Mouse (Mus musculus): ENCODE measurements at regions not wholly inside any gene's neighbourhood (a gene's known extent, or its start where the extent isn't known, plus 50 kb on each side); places are given as distances from the start of the nearest gene placed in this dataset.
A peak's percentile ranks its signal among the peaks of the same experiment; 100 is the strongest.

DNA sequence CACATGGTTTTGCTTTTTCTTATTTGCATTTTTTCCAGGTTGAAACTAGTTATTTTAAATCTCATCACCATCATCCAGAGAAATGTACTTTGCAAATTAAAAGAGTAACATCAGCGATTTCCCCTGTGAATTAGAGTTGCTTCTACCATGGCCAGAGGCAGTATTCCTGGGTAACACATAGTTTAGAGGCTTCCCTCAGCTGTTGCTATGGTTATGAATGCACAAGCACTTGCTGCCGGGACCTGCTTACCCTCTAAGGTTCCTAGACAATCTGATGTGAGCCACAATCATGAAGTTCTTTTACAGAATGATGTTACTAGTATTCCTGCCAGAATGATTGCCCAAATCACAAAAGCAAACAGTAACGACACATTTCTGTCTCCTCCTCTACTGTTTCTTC, 302.5 kb downstream of the 9330182O14Rik start:
- H3K9ac ChIP-seq (replicated peaks), result no peak overlapping the region
- no peak overlapping the region for H3K4me3 ChIP-seq (replicated peaks)
- peaks cover 4% of the 10 kb centered on the region for H3K4me1 ChIP-seq (replicated peaks)
- no peak overlapping the region for H3K27ac ChIP-seq
- no peak overlapping the region for H3K4me2 ChIP-seq (replicated peaks)
- 27% methylated on average over 3 of the region's 3 CpGs for WGBS
- no peaks in the 10 kb centered on the region for H3K9me3 ChIP-seq
- no peaks in the 10 kb centered on the region for H3K27me3 ChIP-seq
- ATAC-seq, result peak; percentile 83; the same call in 1 of the 2 replicates
- no peaks in the 10 kb centered on the region for H3K36me3 ChIP-seq

DNA sequence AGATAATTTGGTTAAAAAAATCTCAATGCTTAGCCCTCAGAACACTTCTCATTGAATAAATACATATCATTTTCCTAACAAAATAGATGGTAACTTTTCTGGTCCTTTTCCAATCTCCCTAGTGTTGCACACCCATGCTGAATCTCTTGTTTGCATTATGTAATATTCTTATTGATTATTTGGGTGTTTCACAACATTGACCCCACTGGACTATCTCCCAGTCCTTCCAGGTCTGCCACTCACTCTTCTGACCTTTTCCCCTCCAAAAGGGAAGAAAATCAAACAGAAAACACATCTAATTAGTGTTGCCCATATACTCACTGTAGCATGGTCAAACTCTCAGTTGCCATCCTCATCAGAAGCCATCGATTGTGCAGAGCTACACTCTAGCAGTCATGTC, 305.7 kb downstream of the 9330182O14Rik start:
- WGBS, result 94% methylated on average over 1 of the region's 1 CpGs

DNA sequence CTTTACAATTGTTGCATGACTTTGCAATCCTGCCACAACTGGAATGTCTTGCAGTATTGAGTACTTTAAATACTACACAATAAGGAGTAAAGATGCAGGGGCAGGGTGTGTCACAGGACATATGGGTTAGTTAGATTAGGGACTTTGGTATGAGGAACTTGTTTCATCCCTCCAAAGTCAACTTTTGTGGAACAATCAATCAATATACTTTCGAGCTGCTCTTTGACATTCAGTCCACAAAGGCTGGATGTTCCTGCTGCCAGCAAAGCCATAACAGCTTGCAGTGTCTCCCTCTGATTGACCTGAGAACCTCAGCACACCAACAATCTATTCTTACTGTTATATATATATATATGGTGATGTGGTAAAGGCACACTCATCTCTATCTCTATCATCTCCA, 314.5 kb downstream of the 9330182O14Rik start:
- Histone ChIP-seq H3K27ac (no peak overlapping the region), H3K4me3 (replicated peaks) (no peak overlapping the region), H3K36me3 (no peaks in the 10 kb centered on the region), H3K27me3 (no peaks in the 10 kb centered on the region), H3K4me1 (replicated peaks) (no peaks in the 10 kb centered on the region), H3K9ac (replicated peaks) (no peak overlapping the region), H3K4me2 (replicated peaks) (no peak overlapping the region), H3K9me3 (no peaks in the 10 kb centered on the region)
- 100% methylated on average over 1 of the region's 1 CpGs for WGBS
- ATAC-seq, result no peak

More for the DNA sequence above, 305.7 kb downstream of the 9330182O14Rik start:
- Histone ChIP-seq H3K4me2 (replicated peaks) (no peak overlapping the region), H3K9ac (replicated peaks) (no peak overlapping the region), H3K4me3 (replicated peaks) (no peak overlapping the region), H3K27ac (no peak overlapping the region), H3K27me3 (no peaks in the 10 kb centered on the region), H3K4me1 (replicated peaks) (peaks cover 4% of the 10 kb centered on the region), H3K36me3 (no peaks in the 10 kb centered on the region), H3K9me3 (no peaks in the 10 kb centered on the region)
- no peak for ATAC-seq

DNA sequence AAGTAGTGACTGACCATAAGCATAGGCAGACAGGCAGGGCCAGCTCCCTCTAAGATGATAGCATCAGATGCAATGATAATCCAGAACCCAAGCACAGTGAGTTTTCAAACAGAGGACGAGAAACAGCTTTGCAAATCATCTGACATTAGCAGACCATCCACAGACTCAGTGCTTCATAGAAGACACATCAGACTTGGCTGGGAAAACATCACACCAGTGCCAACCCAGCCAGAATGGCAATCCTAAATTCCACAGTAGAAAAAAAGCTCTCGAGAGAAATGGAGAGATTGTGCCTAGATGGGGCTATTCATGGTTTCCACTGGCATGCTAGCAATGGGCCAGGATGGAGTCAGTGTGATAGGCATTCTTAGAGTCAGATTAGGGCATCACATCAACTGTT, 319.1 kb downstream of the 9330182O14Rik start:
- ATAC-seq, result no peak
- WGBS, result 84% methylated on average over 2 of the region's 2 CpGs
- H3K4me3 ChIP-seq (replicated peaks), result no peak overlapping the region
- H3K27me3 ChIP-seq, result no peaks in the 10 kb centered on the region
- H3K27ac ChIP-seq, result no peak overlapping the region
- H3K9me3 ChIP-seq, result no peaks in the 10 kb centered on the region
- no peaks in the 10 kb centered on the region for H3K4me1 ChIP-seq (replicated peaks)
- H3K4me2 ChIP-seq (replicated peaks), result no peak overlapping the region
- H3K9ac ChIP-seq (replicated peaks), result no peak overlapping the region
- no peaks in the 10 kb centered on the region for H3K36me3 ChIP-seq

DNA sequence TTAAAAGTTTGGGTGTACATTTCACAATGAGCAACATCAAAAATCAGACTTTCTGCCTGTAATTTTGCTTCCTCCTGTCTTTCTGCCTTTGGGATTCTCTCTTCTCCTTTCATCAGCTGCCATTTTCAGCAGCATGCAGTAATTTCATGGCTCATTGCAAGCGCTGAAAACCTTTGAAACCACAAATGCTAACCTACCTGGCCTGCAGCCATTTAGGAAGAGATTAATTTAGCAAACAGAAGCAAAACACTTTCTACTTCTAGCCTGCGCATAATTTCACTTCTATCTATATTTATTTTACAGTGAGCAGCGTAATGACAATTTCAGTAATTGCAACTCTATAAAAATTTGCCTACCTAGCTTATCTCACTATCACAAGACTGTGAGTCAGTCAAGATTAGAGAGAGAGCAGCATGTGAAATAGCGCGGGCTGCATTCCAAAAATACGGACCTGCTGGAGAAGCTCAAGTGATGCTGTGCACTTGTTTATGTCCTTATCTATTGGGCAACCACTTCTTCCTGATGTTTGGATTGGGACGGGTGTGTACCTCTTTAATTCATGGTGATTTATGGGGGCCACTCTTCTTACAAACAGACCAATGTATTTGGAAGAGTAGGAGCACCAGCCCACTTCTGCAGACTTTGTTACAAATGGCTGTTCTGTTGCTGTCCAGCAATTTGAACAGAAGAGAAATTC, 341.6 kb downstream of the 9330182O14Rik start:
- ATAC-seq, result no peak
- H3K36me3 ChIP-seq, result no peaks in the 10 kb centered on the region
- peak overlapping the region; percentile 9 for H3K27ac ChIP-seq
- 73% methylated on average over 7 of the region's 7 CpGs for WGBS
- H3K4me2 ChIP-seq (replicated peaks), result no peak overlapping the region
- H3K9ac ChIP-seq (replicated peaks), result no peak overlapping the region
- no peaks in the 10 kb centered on the region for H3K9me3 ChIP-seq
- no peak overlapping the region for H3K4me3 ChIP-seq (replicated peaks)
- no peaks in the 10 kb centered on the region for H3K27me3 ChIP-seq
- peaks cover 7% of the 10 kb centered on the region for H3K4me1 ChIP-seq (replicated peaks)

DNA sequence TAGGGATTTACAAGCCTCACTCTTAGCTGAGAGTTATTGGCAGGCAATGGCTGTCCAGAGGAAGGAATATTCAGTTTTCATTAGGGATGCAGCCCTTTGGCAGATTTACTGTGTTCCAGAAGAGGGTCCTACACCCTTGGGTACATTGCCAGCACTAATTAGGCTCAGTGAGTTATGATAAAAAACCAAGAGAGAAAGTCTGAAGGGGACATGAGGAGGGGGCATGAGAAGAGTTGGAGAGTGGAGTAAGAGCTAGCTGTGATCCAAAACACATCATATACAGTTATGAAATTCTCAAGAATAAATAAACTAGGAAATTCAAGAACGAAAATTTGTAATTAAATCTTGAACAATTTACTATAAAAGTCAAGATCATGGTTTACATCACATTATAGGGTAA, 346.2 kb downstream of the 9330182O14Rik start:
- Histone ChIP-seq H3K36me3 (no peaks in the 10 kb centered on the region), H3K27me3 (no peaks in the 10 kb centered on the region), H3K27ac (no peak overlapping the region), H3K4me1 (replicated peaks) (peaks cover 7% of the 10 kb centered on the region; the same call in 1 of the 2 replicates), H3K4me2 (replicated peaks) (no peak overlapping the region), H3K4me3 (replicated peaks) (no peak overlapping the region), H3K9ac (replicated peaks) (no peak overlapping the region), H3K9me3 (no peaks in the 10 kb centered on the region)
- WGBS, result 71% methylated on average over 1 of the region's 1 CpGs
- ATAC-seq, result no peak

DNA sequence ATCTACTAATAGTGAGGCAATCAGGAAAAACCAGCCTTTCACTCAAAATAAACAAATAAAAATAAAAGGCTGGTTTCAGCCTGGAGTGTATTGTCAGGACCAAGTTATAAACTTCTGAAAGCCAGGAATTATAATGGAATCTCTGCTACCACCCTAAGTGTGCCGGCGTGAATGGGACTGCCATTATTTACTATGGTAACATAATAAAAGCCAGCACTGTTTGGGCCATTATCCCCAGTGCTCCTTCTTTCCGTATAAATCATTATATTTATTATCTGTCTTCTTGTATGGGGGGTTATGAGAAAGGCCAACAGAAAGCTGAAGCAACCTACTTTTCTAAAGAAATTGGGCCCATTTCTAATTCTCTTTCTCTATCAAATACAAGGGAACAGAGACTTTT, 347.1 kb downstream of the 9330182O14Rik start:
- H3K4me1 ChIP-seq (replicated peaks), result no peaks in the 10 kb centered on the region
- no peaks in the 10 kb centered on the region for H3K27me3 ChIP-seq
- ATAC-seq, result no peak
- no peaks in the 10 kb centered on the region for H3K36me3 ChIP-seq
- no peak overlapping the region for H3K27ac ChIP-seq
- no peaks in the 10 kb centered on the region for H3K9me3 ChIP-seq
- WGBS, result 63% methylated on average over 3 of the region's 3 CpGs
- no peak overlapping the region for H3K4me2 ChIP-seq (replicated peaks)
- no peak overlapping the region for H3K4me3 ChIP-seq (replicated peaks)
- H3K9ac ChIP-seq (replicated peaks), result no peak overlapping the region

DNA sequence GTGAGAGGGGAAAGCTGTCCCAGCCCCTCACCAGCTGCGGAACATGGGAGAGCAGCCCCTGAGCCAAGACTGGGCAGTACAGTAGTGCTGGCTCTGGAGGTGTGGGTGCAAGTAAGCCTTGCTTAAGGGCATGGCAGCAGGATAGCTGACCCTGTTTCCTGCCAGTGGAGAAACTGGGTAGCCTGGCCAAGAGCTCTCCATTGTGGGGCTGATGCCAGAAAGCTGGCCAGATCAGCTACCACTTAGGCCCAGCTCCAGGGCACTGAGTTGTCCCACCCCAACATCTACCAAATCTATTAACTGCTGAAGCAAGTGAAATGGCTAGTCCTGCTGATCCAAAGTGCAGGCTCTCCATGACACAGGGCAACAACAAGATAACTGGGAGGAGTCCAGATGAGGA, 351.8 kb downstream of the 9330182O14Rik start:
- Histone ChIP-seq H3K4me3 (replicated peaks) (no peak overlapping the region), H3K4me1 (replicated peaks) (no peaks in the 10 kb centered on the region), H3K27me3 (no peaks in the 10 kb centered on the region), H3K36me3 (no peaks in the 10 kb centered on the region), H3K27ac (no peak overlapping the region), H3K9ac (replicated peaks) (no peak overlapping the region), H3K4me2 (replicated peaks) (no peak overlapping the region), H3K9me3 (no peaks in the 10 kb centered on the region)
- WGBS, result 100% methylated on average over 1 of the region's 1 CpGs
- ATAC-seq, result no peak

DNA sequence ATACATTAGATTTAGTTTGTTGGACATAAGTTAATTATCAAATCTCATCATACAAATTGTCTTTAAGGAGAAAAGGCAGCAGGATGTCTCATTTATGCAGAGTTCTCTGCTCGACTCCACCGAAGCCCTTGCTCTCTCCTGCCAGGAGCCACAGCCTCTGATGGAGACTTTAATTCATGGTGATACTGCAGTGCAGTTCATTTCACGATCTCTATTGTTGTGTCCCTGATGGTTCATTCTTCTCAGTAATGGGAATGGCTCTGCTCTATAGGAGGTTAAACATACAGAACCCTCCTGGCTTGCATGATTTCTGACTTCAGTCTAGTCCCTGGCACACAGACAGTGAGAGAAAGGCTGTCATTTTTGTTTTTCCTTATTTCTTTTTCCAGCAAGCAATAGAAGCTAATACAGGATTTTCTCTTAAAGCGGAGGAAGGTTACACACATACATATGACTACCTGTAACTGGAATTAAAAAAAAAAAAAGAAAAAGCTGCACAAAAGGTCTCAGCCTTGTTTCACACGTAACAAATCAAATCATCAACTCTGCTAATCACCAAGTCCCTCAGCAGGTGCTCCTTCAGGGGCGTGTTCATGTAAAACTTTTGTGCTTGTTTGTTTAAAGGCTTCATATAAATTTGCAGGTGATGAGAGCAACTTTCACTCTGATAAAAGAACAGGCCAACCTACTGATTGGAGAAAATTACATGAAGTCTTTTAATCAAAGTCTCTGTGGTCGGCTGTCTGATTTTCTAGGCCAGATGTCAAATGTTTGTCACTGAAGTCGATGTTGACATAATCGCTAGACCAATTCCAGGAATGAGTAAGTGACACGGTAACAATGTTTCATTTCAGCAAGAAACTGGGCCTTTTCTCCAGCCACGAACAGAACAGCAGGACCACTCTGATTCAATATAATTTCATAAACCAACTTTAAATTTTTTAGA, 367.3 kb downstream of the 9330182O14Rik start:
- no peaks in the 10 kb centered on the region for H3K36me3 ChIP-seq
- H3K4me1 ChIP-seq (replicated peaks), result peaks cover 5% of the 10 kb centered on the region; the same call in 1 of the 2 replicates
- H3K27ac ChIP-seq, result peak overlapping the region; percentile 10; the same call in 1 of the 2 replicates
- H3K9me3 ChIP-seq, result no peaks in the 10 kb centered on the region
- no peak overlapping the region for H3K9ac ChIP-seq (replicated peaks)
- peak; percentile 50 for ATAC-seq
- no peak overlapping the region for H3K4me3 ChIP-seq (replicated peaks)
- H3K4me2 ChIP-seq (replicated peaks), result no peak overlapping the region
- whole genome bisulfite sequencing, result 46% methylated on average over 11 of the region's 11 CpGs
- H3K27me3 ChIP-seq, result no peaks in the 10 kb centered on the region

DNA sequence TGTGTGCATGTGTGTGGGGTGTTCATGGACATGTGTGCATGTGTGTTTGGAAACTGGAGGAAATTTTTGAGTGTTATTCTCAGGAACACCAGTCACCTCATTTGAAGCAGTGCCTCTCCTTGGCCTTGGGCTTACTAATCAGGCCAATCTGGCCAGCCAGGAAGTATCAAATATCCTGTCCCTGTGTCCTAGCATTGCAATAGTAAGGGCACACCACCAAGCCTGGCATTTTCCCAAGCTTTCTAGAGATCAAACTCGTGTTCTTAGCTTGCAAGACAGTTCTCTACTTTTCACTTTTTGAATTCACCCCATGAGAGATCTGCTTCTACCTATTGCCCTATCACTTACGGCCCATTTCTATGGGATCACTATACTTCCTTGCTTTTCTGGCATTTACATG, 376.7 kb downstream of the 9330182O14Rik start:
- Histone ChIP-seq H3K4me1 (replicated peaks) (no peaks in the 10 kb centered on the region), H3K9ac (replicated peaks) (no peak overlapping the region), H3K4me2 (replicated peaks) (no peak overlapping the region), H3K36me3 (no peaks in the 10 kb centered on the region), H3K9me3 (no peaks in the 10 kb centered on the region), H3K27ac (no peak overlapping the region), H3K4me3 (replicated peaks) (no peak overlapping the region), H3K27me3 (no peaks in the 10 kb centered on the region)
- no peak for ATAC-seq
- 83% methylated on average over 2 of the region's 2 CpGs for WGBS

DNA sequence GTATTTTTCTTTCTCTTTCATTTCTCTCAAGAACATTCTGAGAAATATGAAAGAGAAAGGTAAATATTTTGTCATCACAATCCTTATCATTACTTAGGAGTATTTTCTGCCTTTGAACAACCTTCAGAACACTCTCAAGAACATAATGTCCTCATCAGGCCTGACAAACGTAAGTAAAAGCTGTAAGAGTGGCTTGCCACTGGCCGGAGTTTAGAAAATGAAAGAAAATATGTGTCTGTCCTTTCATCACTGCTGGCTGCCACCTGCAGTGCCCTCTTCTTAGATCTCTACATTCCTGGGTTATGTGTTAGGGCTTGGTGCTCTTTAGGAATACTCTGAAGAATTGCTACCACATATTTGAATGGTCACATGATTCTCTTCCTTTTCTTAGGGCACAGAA, 390.2 kb downstream of the 9330182O14Rik start:
- Histone ChIP-seq H3K9ac (replicated peaks) (no peak overlapping the region), H3K36me3 (no peaks in the 10 kb centered on the region), H3K27ac (no peak overlapping the region), H3K4me2 (replicated peaks) (no peak overlapping the region), H3K9me3 (no peaks in the 10 kb centered on the region), H3K4me1 (replicated peaks) (no peaks in the 10 kb centered on the region), H3K4me3 (replicated peaks) (no peak overlapping the region), H3K27me3 (no peaks in the 10 kb centered on the region)
- no peak for ATAC-seq
- WGBS, result 63% methylated on average over 2 of the region's 2 CpGs

DNA sequence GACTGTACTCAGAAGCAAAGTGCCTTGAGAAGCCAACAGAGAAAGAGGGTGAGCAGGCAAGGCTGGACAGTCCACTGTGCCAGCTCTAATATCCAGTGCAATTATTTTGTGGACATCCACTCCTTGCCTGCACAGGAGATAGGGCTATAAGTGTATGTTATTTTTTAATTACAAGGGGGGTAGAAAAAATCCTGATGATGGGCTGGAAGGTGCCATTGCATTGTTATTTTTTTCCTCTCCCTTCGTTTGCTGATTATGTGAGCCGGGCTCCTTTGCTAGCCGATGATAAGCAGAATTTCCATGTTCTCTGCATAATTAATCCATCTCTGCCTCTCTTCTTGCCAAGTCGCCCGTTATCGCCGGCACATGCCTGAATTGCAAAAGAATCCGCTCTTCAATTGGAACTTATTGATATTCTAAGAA, 399.3 kb downstream of the 9330182O14Rik start:
- WGBS, result 38% methylated on average over 8 of the region's 8 CpGs
- H3K36me3 ChIP-seq, result no peaks in the 10 kb centered on the region
- ATAC-seq, result peak; percentile 60
- no peaks in the 10 kb centered on the region for H3K9me3 ChIP-seq
- peak overlapping the region; percentile 35 for H3K4me2 ChIP-seq (replicated peaks)
- H3K27me3 ChIP-seq, result no peaks in the 10 kb centered on the region
- H3K27ac ChIP-seq, result peak overlapping the region; percentile 59
- 0 out of 2 replicates have a peak overlapping the region, but pooled peaks have one; percentile 9 for H3K4me3 ChIP-seq (replicated peaks)
- H3K9ac ChIP-seq (replicated peaks), result no peak overlapping the region
- 0 out of 2 replicates have a peak, but pooled peaks cover 5% of the 10 kb centered on the region for H3K4me1 ChIP-seq (replicated peaks)

Data from midbrain, embryonic 13.5 days (tissue).